Mouse (Mus musculus) brain, embryonic 18.5 days (tissue): ENCODE results near the gene Kif21b.

Source experiments
- DNase-seq: peaks from one replicate; pipeline ENCODE4 v3.0.0-alpha.2; 2012; ENCODE audit warnings: low read depth, low spot score

The Kif21b gene

DNA sequence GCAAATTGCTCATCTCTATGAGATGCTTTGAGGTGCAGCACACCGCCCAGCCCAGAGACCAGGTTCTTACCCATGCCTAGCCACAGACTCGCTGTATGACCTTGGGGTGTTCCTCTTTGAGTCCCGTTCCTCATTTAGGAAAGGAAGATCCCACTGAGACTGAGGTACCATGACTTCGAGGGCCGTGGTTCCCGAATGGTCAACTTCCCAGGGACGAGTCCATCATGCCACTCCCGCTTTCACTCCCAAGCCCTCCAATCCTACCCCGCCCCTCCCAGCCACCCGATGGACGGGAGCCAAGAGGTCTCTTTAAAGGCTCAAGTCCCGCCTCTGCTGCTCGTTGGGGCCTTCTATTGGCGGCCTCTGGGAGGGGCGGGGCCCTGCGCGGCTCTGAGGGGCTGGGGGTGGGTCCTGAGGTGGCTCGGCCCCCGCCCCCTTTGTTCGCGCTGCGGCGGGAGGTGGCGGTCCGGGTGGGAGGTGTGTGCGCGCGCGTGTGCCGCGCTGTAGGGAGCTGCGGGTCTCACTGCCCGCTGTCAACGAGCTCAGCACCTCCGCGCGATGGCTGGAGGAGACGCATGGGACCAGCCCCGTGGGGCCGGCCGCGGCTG is at the start of gene Kif21b:
TSS of gene Kif21b (plus strand) at position 439 of the 608 bp plus-strand sequence.
- DNase-seq: peak; percentile 91

DNA sequence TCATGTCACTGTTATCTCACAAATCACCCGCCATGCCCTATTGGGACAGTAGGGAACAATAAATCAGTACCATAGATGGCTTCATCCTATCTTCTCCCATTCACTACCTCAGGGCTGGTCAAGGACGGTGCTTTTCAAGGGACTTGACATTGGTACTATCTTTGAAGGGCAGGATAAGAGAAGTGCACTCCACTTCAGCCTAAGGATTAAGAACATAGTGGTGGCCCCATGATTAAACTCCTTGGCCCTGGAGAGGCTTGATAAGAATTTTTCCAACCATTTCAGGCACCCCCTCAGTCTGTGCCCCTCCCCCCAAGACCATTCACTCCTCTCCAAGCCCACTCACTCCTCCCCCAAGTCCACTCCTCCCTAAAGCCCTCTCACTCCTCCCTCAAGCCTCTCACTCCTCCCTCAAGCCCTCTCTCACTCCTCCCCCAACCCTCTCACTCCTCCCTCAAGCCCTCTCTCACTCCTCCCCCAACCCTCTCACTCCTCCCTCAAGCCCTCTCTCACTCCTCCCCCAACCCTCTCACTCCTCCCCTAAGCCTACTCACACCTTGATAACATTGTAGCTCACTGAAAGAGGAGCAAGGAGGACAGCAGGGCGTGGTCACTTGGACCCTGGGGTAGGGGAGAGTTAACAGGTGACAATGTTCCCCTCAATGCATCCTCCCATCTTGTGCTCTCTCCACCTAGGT is 45.1 kb upstream of the Kif21b start:
- DNase-seq: no peak

DNA sequence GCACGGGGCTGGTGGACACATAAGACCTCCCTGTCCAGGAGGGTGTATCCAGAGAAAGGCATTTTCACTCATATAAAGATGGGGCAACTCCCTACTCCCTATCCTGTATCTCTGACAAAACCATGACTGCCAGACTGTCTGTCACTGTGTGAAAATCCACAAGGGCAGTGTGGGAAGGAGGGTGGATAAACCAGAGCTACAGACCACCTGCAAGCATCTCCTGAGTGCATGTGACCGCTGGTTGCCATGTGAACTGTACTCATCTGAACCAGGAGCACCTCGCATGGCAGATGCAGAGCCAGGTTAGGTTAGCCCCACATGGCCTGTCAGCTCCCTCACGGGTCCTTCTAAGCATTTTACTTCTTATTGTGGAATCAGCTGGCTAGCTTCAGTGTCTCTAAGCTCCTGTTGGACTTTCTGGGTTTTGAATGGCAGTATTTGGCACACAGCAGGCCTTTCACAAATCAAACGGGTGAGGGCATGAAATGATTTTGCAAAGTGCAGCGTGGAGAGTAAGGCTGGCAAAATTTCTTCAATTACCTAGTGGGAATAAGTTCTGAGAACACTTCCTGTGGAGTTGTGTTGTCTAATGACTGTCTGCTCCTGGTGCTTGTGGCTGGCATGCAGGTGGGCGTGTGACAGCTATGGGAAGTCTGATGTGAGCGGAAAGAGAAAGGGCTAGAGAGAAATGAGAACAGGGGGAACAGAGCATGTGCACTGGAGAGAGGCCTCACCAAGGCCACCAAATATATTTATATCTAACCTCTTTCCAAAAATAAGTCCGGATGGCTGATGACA is 41.6 kb upstream of the Kif21b start:
- DNase-seq: no peak

DNA sequence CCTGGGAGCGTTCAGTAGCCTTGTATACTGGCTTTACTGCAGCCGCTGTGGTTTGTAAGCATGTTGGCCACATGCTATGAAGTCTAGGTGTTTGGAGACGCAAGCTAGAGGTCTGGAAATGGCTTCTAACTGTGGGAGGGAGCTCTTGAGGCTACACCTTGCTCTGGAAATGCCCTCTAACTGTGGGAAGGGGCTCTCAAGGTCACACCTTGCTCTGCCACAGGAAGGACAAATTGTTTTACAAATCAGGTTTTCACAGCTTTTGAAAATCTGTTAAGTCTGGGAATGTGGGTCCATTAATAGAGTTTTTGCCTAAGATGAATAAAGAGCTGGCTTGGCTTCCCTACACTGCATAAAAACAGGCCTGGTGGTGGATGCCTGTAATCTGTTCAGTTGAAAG is 37.5 kb upstream of the Kif21b start:
- no peak for DNase-seq

DNA sequence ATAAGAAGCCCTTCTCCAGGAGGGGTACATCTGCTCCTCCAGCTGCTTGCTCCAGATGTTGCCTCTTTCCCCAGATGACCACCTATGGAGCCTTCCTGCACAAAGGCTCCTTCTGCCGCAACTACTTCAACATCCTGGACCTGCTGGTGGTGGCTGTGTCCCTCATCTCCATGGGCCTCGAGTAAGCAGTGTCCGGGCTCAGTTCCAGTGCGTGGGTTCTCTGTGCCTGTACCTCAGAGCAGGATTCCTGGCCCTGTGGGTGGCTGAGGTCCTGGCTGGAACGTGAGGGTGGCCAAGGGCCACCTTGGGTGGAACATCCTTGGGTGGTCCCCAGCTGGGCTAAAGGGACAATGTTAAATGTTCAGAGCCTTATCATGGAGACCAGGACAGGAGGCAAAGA is 36.4 kb upstream of the Kif21b start:
- DNase-seq: no peak

DNA sequence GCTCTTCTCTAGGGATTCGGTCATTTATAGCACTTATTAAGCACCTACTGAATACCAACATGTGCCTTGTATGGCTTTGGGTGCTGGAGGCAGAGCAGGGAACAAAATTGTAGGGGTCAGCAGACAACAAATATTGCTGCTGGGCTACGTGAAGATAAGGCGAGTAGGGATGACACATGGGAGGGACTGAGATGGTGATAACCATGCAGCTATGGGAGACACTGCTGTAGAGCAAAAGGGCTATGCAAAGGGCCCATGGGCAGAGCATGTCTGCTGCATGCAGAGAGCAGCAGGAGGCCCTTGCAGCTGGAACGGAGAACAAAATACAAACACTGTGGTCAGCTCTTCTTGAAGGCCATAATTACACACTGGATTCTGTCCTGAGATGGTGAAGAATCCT is 29.1 kb upstream of the Kif21b start:
- no peak for DNase-seq

DNA sequence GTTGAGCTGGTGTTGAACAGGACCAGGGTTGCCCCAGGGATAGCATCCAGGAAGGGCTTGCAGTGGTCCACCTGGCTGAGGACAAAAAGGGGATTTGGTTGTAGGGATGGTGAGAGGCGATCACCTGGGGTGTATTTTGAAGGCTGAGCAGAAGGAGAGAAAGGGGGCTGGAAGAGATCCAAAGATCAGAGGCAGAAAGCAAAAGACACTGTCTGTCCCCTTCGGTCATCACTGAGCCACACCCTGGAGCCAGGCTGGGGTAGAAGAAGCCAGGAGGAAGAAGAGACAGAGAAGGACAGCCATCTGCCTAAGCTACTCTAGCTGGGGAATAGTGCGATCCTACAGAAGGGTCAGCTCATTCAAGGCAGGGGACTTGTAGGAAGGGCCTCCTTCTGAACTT is 28.6 kb upstream of the Kif21b start:
- no peak for DNase-seq

DNA sequence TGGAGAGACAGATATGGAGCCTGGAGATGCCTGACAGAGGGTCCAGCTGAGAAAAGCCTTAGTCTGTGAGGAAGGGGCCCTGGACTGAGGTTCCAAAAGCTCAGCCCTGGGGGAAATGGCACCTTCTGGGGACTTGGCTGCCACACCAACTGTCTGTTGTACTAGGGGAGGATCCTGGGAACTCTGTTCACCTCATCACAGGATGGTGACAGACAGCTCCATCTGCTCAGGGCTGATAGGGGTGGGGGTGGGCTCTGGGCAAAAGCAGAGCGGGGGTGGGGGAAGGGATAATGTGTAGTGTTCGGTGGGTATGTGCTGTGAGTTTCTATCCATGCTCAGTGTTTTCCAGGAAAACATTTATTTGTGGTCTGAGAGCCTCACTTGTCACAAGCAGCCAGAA is 28.2 kb upstream of the Kif21b start:
- peak; percentile 47 for DNase-seq

DNA sequence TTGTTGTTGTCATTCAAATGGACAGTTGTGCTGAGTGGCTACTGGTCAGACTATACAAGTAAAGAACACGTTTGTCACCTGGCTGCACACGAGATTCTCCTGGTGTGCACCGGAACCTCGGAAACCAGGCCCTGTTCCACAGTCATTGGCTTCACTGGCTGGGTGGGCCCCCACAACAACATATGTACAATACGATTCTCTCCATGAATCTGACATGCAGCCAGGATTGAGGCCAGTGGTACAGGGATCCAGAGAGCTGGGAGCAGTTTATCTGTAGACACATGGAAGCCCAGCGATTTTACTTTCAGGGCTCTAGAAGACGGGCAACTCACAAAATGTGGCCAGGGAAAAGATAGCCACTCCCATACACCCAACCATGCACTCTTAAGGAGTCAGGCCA is 27.5 kb upstream of the Kif21b start:
- DNase-seq: no peak

DNA sequence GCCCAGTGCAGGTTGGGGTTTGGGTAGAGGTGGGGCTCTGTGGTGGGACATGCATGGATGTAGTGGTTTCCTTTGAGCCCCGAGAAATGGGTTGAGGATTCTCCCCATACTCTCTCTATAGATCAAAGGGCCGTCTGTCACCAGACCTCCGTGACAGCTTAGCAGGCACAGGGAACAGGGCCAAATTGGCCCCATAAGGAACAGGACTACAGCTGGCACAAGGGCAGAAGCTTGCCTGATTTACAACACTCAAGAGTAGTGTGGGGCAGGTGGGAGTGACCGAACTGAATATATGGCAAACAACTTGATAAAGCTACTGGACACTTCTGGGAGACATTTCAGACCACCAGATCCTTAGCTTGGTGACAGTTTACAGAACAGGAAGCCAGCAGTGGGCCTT is 26.4 kb upstream of the Kif21b start:
- no peak for DNase-seq

DNA sequence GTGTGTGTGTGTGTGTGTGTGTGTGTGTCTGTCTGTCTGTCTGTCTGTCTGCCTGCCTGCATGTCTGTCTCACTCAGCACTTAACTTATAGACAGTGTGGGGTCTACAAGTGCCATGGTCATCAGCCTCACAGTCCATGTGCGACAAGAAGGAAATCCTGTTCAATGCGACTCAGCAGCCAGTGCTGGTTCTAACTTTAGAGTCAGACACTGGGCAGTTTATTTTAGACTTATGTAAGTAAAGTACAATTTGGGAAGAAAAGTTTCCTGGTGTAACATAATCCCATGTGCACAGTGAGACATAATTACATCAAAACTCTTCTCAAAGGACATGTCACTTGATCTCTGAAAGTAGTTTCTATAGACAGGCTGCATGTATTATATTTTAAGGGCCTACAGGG is 21.7 kb upstream of the Kif21b start:
- no peak for DNase-seq

DNA sequence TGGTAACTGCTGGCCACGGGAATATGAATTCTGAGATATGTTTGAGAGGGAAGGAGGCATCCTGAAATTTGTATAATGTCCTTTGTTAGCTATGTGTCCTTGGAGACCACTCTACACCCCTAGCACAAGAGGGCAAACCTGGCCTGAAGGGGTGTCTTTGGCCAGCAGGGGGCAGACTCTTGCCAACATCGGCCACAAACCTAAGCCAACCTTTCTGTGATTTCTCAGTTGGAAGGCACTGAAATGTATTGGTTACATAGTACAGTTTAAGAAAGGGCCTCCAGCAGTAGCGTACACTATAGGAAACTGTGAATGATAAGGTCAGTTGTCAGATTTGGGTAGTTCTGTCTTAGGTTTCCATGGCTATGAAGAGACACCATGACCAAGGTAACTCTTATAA is 15.0 kb upstream of the Kif21b start:
- DNase-seq: no peak

DNA sequence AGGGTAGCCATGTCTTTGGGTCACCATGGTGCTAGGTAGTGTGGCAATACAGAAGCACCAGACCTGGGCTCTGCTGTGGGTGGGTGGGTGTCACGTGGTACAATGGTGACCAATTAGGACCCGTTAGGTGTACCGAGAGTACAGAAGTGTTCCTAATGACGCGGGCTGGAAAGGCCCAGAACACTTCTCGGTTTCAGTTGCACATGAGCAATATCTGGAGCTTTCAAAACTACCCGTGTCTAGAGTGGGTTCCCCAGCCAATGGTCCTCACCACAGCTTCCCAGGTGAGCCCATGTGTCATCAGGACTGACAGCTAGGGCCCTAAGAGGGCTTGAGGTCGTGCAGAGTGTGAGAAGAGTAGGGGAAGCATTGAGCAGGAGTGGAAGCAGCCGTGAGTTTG is 14.1 kb upstream of the Kif21b start:
- DNase-seq: no peak

DNA sequence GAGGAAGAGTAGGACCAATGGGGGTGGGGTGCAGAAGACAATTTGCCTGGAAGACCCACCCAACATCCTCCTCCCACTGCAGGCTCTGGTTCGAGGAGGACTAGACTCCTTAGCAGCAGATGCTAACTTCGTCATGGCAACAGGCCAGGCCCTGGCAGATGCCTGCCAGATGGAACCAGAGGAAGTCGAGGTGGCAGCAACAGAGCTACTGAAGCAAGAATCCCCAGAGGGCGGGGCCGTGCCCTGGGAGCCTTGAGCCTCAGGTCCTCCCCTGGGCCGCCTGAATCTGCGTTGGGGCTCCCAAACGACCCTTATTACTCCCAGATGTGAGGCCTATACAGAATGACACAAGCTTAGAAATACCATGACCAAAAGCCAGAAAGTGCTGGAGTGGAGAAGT is 12.3 kb upstream of the Kif21b start:
- DNase-seq: no peak

DNA sequence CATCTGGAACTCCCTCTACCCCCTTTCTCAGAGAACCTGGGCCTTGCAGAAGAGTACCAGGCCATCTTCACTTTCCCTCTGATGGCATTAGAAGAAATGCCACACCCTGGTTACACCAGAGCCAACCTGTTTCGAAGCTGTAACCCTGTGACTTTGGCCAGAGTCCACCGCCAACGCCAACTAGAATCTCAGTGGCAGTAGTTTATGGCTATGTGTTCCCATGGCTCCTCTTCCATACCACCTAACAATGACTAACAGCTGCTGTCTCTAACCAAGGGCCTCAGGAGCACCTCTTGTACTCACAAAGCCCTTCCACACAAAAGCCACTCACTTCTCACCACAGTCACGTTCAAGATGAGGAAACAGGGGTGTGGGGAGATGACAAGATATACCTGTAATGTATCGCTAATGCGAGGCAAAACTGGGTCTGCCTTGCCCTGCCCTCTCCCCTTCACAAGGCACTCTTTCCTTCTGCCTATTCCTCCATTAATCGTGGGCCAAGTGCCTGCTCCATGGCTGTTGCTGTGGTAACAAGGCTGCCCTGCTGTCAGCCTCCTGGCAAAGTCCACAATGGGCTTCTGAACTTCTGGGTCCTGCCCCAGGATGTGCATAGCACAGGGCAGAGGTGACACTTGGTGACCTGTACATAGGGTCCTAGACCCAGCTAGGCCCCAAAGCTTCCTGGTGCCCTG is 11.5 kb upstream of the Kif21b start:
- no peak for DNase-seq

DNA sequence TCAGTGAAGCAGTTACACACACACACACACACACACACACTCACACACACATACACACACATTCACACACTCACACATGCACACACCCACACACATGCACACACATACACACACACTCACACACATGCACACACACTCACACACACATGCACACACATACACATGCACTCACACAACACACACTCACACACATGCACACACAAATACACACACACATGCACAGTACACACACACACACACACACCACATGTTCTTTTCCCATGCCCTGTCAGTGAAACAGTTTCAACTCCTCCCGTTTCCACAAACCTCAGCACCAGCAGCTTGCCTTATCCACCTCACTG is 11.0 kb upstream of the Kif21b start:
- DNase-seq: no peak

DNA sequence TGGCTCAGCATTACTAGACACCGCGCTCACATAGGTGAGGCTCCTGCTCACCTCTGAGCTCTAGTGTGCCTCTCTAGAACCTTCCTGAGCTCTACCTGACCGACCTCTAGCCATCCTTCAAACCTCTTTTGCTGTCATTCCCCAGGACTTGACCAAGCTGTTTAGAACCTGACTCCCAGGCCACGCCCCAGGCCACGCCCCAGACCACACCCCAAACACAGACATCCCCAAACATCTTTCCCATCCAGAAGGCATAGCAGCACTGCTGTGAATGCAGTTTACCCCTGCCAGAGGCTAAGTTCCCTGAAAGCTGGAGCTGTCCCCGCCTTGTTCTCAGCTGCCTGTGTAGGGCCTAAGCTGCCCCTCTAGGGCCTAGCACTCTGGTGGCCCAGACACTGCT is 10.4 kb upstream of the Kif21b start:
- DNase-seq: no peak

DNA sequence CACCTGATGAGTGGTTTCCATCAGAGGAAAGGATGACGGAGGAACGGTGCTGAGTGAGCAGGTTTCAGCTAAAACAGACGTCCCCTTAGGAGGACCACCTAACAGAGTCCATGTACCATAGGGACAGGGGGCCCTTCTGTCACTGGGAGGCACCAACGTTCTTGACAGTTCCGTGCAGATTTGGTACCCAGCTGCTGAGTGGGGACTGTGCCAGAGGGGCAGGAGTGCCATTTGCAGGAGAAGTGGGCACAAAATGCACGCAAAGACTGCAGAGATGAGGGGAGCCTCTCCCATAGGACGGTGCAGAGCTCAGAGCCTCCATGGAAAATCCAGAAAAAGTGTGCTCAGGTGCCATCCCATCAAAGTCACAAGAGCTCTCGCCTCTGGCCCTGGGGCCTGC is 9.2 kb upstream of the Kif21b start:
- no peak for DNase-seq

DNA sequence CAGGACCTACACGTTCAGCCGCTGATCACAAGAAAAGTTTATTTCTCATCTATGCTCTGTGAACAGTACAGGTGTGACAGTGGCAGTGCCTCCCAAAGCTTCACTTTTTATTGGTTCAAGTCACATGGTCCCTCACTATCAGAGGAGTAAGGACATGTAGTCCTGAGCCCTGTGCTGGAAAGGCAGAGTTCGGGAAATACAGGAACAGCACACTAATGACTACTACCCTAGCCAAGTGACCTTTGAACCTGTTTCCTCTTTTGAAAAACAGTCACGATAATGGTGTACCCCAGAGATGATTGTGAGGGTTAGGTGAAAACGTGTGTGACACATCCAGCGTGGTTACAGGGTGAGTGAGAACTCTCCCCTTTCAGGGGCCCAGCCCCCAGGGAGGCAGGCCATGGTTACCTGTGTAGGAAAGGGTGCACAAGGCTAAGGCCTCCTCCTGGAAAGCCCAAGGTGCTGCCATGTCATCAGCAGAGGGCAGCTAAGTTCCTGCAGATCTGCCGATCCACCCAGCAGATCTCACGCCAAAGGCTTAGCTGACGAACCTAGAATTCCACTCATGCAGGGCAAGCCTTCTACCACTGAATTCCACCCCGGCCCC is 4.9 kb upstream of the Kif21b start:
- DNase-seq: no peak

DNA sequence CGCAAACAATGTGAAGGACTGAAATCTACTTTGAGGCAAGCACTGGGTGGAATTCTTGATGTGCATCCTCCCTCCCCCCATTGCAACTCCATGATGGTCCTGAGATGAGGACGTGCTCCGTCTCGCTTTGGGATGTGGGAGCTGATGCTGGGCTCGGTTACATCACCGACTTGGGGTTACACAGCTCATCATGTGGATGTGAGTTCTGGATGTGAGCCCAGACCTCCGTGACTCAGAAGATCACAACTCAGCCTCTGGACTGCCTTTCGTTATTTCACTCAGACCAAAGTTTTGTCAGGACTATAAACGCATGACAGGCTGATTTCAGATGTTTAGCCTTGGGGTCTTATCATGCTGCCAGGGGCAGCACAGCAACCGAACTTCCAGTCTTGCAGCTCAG is 4.3 kb upstream of the Kif21b start:
- no peak for DNase-seq

DNA sequence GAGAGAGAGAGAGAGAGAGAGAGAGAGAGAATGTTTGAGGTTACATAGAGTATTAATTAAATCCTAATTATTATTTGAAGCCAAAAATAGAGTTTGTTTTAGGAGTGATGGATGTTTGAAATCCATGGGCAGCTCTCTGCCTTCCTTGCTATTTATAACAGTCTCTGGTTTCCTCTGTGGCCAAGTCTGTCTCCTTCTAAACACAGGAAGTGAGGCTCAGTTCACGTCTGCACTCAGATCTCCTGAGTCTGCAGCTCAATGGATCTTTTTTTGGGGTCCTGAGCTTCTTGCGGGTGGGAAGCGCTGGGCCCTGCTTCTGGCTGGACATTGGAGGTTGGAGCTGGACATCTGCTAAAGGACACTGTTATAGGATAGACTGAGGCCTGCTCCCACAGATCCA is 3.3 kb upstream of the Kif21b start:
- DNase-seq: no peak

DNA sequence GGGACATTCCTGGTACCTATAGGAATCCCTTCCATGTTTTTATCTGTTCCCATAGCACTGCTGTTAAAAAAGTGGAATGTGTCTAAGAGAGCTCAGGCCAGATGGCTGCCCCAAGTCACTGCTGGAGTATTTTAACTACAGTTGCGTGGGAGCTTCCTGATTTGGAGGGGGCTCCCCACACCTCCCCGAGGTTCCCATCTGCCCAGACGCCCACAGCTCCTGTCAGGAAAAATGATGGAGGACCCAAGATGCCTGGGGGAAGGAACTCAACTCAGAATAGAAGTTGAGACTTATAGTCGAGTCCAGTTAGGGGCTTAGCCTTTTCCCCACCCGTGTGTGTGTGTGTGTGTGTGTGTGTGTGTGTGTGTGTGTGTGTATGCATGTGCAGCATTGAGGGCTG is 2.8 kb upstream of the Kif21b start:
- no peak for DNase-seq
